9 mouse cellular contexts compared by ENCODE assay signal in the genomic region with DNA sequence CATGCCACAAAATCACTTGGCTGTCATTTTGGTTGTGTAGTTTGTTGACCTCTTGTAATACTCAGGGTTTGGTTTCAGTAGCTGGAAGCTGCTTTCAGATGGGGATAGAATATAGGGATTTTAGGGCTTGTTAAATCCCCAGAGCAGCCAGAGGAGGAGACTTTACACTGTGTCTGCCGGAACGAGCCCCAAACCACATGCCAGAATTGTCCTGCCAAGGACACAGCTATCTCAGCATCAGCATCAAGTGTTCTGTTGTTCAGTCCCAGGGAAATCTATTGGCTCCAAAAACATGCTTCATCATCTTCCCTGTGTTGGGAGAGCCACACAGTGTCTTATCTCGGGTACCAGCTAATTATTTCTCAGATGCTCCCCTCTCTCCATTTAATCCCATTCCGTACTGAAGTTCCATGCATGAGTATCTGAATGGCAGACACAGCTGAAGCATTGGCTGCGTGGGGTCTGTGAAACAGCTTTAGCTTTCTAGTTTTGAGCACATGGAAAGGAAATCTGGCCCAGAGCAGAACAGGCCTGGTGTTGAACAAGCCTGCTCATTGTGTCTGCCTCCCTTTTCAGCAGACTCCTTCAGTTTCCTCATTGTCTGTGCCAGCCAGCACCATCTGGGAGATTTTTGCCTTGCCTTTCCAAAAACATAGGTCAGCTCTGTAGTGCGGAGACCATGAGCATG.
DNase-seq lines count a peak whose midpoint lies in the region; ATAC-seq and TF ChIP-seq lines count a peak whose summit lies in the region.
"Had no signal": no experiment of that assay in that cellular context is flagged by ENCODE, and none has a peak within 500 bp of the region (broad histone marks: within the 10 kb centered on the region; RNA-seq: fewer than 3 reads in every experiment).

No protein-coding gene starts in this region.

- H3K4me3 ChIP-seq in intestine, embryonic 15.5 days (replicated peaks) = no peak overlapping the region
- H3K4me3 ChIP-seq in intestine, embryonic 16.5 days (ENCODE audit: low read length) = no peak overlapping the region
- H3K4me3 ChIP-seq in embryonic facial prominence, embryonic 14.5 days (ENCODE audit: low read depth, low read length) = no peak overlapping the region
- H3K4me3 ChIP-seq in liver, postnatal 0 days (ENCODE audit: low read depth, low read length) = no peak overlapping the region

- H3K36me3 ChIP-seq in intestine, embryonic 15.5 days = no peaks in the 10 kb centered on the region
- H3K36me3 ChIP-seq in intestine, embryonic 16.5 days (ENCODE audit: control insufficient read depth, insufficient read depth, low read length) = no peaks in the 10 kb centered on the region
- no peaks in the 10 kb centered on the region for H3K36me3 ChIP-seq in embryonic facial prominence, embryonic 14.5 days (ENCODE audit: control insufficient read depth, insufficient read depth, low read length)
- no peaks in the 10 kb centered on the region for H3K36me3 ChIP-seq in liver, postnatal 0 days (replicated peaks; ENCODE audit: insufficient read depth, low read length)

- no peak overlapping the region for H3K4me2 ChIP-seq in intestine, embryonic 15.5 days (replicated peaks)
- H3K4me2 ChIP-seq in intestine, embryonic 16.5 days (ENCODE audit: low read depth, low read length) = no peak overlapping the region
- no peak overlapping the region for H3K4me2 ChIP-seq in embryonic facial prominence, embryonic 14.5 days (ENCODE audit: low read depth, low read length)
- H3K4me2 ChIP-seq in liver, postnatal 0 days (ENCODE audit: low read depth, low read length) = no peak overlapping the region

- TF ChIP-seq CTCF in liver, postnatal 0 days (IDR thresholded peaks at IDR 0.05; ENCODE audit: low read depth) = no peak

- no peaks in the 10 kb centered on the region for H3K27me3 ChIP-seq in intestine, embryonic 15.5 days (replicated peaks)
- no peaks in the 10 kb centered on the region for H3K27me3 ChIP-seq in intestine, embryonic 16.5 days (replicated peaks; ENCODE audit: control insufficient read depth, insufficient read depth, low read length)
- no peaks in the 10 kb centered on the region for H3K27me3 ChIP-seq in embryonic facial prominence, embryonic 14.5 days (replicated peaks; ENCODE audit: control insufficient read depth, insufficient read depth, low read length)
- no peaks in the 10 kb centered on the region for H3K27me3 ChIP-seq in liver, postnatal 0 days (ENCODE audit: insufficient read depth, low read length)
- H3K27me3 ChIP-seq: CH12.LX had no signal

- TF ChIP-seq EP300 in liver, postnatal 0 days (IDR thresholded peaks at IDR 0.05; ENCODE audit: low read depth) = no peak

- H3K9me3 ChIP-seq in intestine, embryonic 15.5 days = no peaks in the 10 kb centered on the region
- no peaks in the 10 kb centered on the region for H3K9me3 ChIP-seq in intestine, embryonic 16.5 days (ENCODE audit: control insufficient read depth, low read length)
- no peaks in the 10 kb centered on the region for H3K9me3 ChIP-seq in embryonic facial prominence, embryonic 14.5 days (ENCODE audit: control insufficient read depth, low read length)
- no peaks in the 10 kb centered on the region for H3K9me3 ChIP-seq in liver, postnatal 0 days (ENCODE audit: low read length)

- no peak overlapping the region for H3K9ac ChIP-seq in intestine, embryonic 15.5 days
- no peak overlapping the region for H3K9ac ChIP-seq in intestine, embryonic 16.5 days (ENCODE audit: low read depth, low read length)
- no peak overlapping the region for H3K9ac ChIP-seq in embryonic facial prominence, embryonic 14.5 days (ENCODE audit: low read depth, low read length)
- H3K9ac ChIP-seq in liver, postnatal 0 days (replicated peaks) = no peak overlapping the region

- peak; percentile 59 for ATAC-seq in intestine, embryonic 15.5 days
- no peak for ATAC-seq in intestine, embryonic 16.5 days
- peak; percentile 90 for ATAC-seq in embryonic facial prominence, embryonic 14.5 days (ENCODE audit: low read depth)
- no peak for ATAC-seq in liver, postnatal 0 days

- 60% methylated on average over 6 of the region's 6 CpGs for WGBS in intestine, embryonic 15.5 days
- 49% methylated on average over 6 of the region's 6 CpGs for WGBS in intestine, embryonic 16.5 days
- 25% methylated on average over 6 of the region's 6 CpGs for WGBS in embryonic facial prominence, embryonic 14.5 days
- 67% methylated on average over 6 of the region's 6 CpGs for WGBS in liver, postnatal 0 days (ENCODE audit: insufficient replicate concordance)

- H3K27ac ChIP-seq in intestine, embryonic 15.5 days = no peak overlapping the region
- no peak overlapping the region for H3K27ac ChIP-seq in intestine, embryonic 16.5 days (ENCODE audit: low read length)
- H3K27ac ChIP-seq in embryonic facial prominence, embryonic 14.5 days (replicated peaks; ENCODE audit: low read depth, low read length) = peak overlapping the region; percentile 53
- no peak overlapping the region for H3K27ac ChIP-seq in liver, postnatal 0 days (ENCODE audit: low read depth)

- H3K4me1 ChIP-seq in intestine, embryonic 15.5 days (replicated peaks) = no peaks in the 10 kb centered on the region
- no peaks in the 10 kb centered on the region for H3K4me1 ChIP-seq in intestine, embryonic 16.5 days (ENCODE audit: control insufficient read depth, insufficient read depth, low read length)
- H3K4me1 ChIP-seq in embryonic facial prominence, embryonic 14.5 days (ENCODE audit: control insufficient read depth, insufficient read depth, low read length) = peaks cover 16% of the 10 kb centered on the region
- no peaks in the 10 kb centered on the region for H3K4me1 ChIP-seq in liver, postnatal 0 days (ENCODE audit: insufficient read depth)

- DNase-seq in embryonic facial prominence, embryonic 14.5 days (ENCODE audit: low spot score) = peak; percentile 83
- DNase-seq in layer of hippocampus, adult 11-12 months (ENCODE audit: low spot score) = peak; percentile 65
- DNase-seq in lung, postnatal 36 days = peak; percentile 1
- peak; percentile 2 for DNase-seq in skeletal muscle tissue, adult 2 months (ENCODE audit: low read depth, low spot score)
- no peak for DNase-seq in liver, postnatal 0 days
- DNase-seq in c-Kit-positive CD71-positive TER-119-positive erythroid progenitor cells, embryonic 14.5 days (ENCODE audit: low spot score) = no peak

Comparison
In these comparisons a context has a peak if more than half of its experiments do, and no peak if none do; other contexts are left out.
1. ATAC-seq: peak in intestine, embryonic 15.5 days (single experiment) and embryonic facial prominence, embryonic 14.5 days (single experiment); none in intestine, embryonic 16.5 days (single experiment) and liver, postnatal 0 days (single experiment).
2. DNase-seq: peak in embryonic facial prominence, embryonic 14.5 days (single experiment), layer of hippocampus, adult 11-12 months (single experiment), lung, postnatal 36 days (single experiment) and skeletal muscle tissue, adult 2 months (single experiment); none in liver, postnatal 0 days (single experiment) and c-Kit-positive CD71-positive TER-119-positive erythroid progenitor cells, embryonic 14.5 days (single experiment).